Mouse (Mus musculus): ENCODE measurements around the gene Nupr1.
"Not testable (repeated sequence)": the region's sequence is repeated elsewhere in the genome, so short reads cannot be mapped to it uniquely, and the experiment has no call there.

GRCm38 (mm10) chr7:126643244-126643617 is 12.6 kb upstream of the Nupr1 start:
- TF ChIP-seq CTCF (IDR thresholded peaks at IDR 0.05; ENCODE audit: low read depth), result peak; percentile 73
- TF ChIP-seq EP300 (IDR thresholded peaks at IDR 0.05; ENCODE audit: low read depth), result not testable (repeated sequence)

Data from liver, embryonic 14.5 days (tissue).